Mouse (Mus musculus): Measurements from ENCODE around the gene Osgep.
"Not testable (repeated sequence)": the region's sequence is repeated elsewhere in the genome, so short reads cannot be mapped to it uniquely, and the experiment has no call there.

DNA sequence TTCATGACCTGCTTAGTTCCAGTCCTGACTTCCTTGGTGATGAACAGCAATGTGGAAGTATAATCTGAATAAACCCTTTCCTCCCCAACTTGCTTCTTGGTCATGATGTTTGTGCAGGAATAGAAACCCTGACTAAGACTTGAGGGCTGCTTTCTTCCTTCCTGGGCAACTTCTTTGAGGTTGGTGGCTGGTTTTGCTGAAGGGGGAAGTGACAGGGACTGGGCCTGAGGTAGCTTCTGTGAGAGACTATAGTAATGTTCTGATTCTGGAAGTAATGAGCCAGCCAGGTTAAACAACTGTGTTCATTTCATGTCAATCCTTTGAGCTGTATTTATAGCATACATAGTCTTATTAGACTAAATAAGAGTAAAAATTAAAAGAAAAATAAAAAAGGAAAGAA is 59.7 kb downstream of the Osgep start:
- not testable (repeated sequence) for TF ChIP-seq ZC3H11A (IDR thresholded peaks at IDR 0.05; ENCODE audit: borderline replicate concordance, low read depth, low read length); HCFC1 (IDR thresholded peaks at IDR 0.05; ENCODE audit: borderline replicate concordance, insufficient read depth, low read length); MAFK (IDR thresholded peaks at IDR 0.05; ENCODE audit: insufficient read depth, low read depth, low read length)

All from ES-E14 (cell line).